Mouse (Mus musculus): ENCODE data around the gene Plcd1. TPM values are rescaled to one million over a fixed set of nuclear protein-coding genes. Genes with fewer than 3 reads are reported as not detected.
A peak's percentile ranks its signal among the peaks of the same experiment; 100 is the strongest.

Plcd1 gene
- polyA plus RNA-seq, 1 experiment from 2014 or later, result 0.85 TPM

- H3K9me3 ChIP-seq (ENCODE audit: low read length), result no peaks in the 10 kb centered on the region
- peaks cover 22% of the 10 kb centered on the region for H3K4me1 ChIP-seq (ENCODE audit: insufficient read depth)
- WGBS (ENCODE audit: insufficient replicate concordance), result 53% methylated on average over 2 of the region's 2 CpGs
- H3K9ac ChIP-seq (replicated peaks), result no peak overlapping the region
- DNase-seq (no peak), ATAC-seq (no peak)
- no peak overlapping the region for H3K4me2 ChIP-seq (ENCODE audit: low read depth, low read length)
- no peak overlapping the region for H3K27ac ChIP-seq (ENCODE audit: low read depth)
- H3K4me3 ChIP-seq (ENCODE audit: low read depth, low read length), result no peak overlapping the region
- no peak for TF ChIP-seq CTCF (IDR thresholded peaks at IDR 0.05; ENCODE audit: low read depth)
- TF ChIP-seq EP300 (IDR thresholded peaks at IDR 0.05; ENCODE audit: low read depth), result no peak
- no peaks in the 10 kb centered on the region for H3K36me3 ChIP-seq (replicated peaks; ENCODE audit: insufficient read depth, low read length)
- 0 out of 2 replicates have a peak, but pooled peaks cover 4% of the 10 kb centered on the region for H3K27me3 ChIP-seq (ENCODE audit: insufficient read depth, low read length)
Observed at GRCm38 (mm10) chr9:119051158-119051557, 42.1 kb downstream of the Plcd1 start.

GRCm38 (mm10) chr9:119048182-119048903 is 45.0 kb downstream of the Plcd1 start:
- WGBS (ENCODE audit: insufficient replicate concordance), result 62% methylated on average over 11 of the region's 11 CpGs

GRCm38 (mm10) chr9:119040101-119040775 is 53.1 kb downstream of the Plcd1 start:
- H3K4me2 ChIP-seq (ENCODE audit: low read depth, low read length), result no peak overlapping the region
- no peak overlapping the region for H3K9ac ChIP-seq (replicated peaks)
- no peaks in the 10 kb centered on the region for H3K9me3 ChIP-seq (ENCODE audit: low read length)
- H3K27ac ChIP-seq (ENCODE audit: low read depth), result no peak overlapping the region
- WGBS (ENCODE audit: insufficient replicate concordance), result 87% methylated on average over 15 of the region's 15 CpGs
- ATAC-seq (no peak), DNase-seq (no peak)
- no peak overlapping the region for H3K4me3 ChIP-seq (ENCODE audit: low read depth, low read length)
- H3K36me3 ChIP-seq (replicated peaks; ENCODE audit: insufficient read depth, low read length), result peaks cover 13% of the 10 kb centered on the region
- no peaks in the 10 kb centered on the region for H3K27me3 ChIP-seq (ENCODE audit: insufficient read depth, low read length)
- TF ChIP-seq CTCF (IDR thresholded peaks at IDR 0.05; ENCODE audit: low read depth) (no peak), EP300 (IDR thresholded peaks at IDR 0.05; ENCODE audit: low read depth) (no peak)
- H3K4me1 ChIP-seq (ENCODE audit: insufficient read depth), result no peaks in the 10 kb centered on the region

More at GRCm38 (mm10) chr9:119048182-119048903, 45.0 kb downstream of the Plcd1 start:
- Histone ChIP-seq H3K4me2 (ENCODE audit: low read depth, low read length) (no peak overlapping the region), H3K9me3 (ENCODE audit: low read length) (no peaks in the 10 kb centered on the region), H3K9ac (replicated peaks) (no peak overlapping the region), H3K27me3 (ENCODE audit: insufficient read depth, low read length) (0 out of 2 replicates have a peak, but pooled peaks cover 4% of the 10 kb centered on the region), H3K4me1 (ENCODE audit: insufficient read depth) (peaks cover 20% of the 10 kb centered on the region), H3K36me3 (replicated peaks; ENCODE audit: insufficient read depth, low read length) (no peaks in the 10 kb centered on the region), H3K4me3 (ENCODE audit: low read depth, low read length) (no peak overlapping the region), H3K27ac (ENCODE audit: low read depth) (no peak overlapping the region)
- no peak for ATAC-seq
- no peak for DNase-seq
- TF ChIP-seq EP300 (IDR thresholded peaks at IDR 0.05; ENCODE audit: low read depth) (no peak), CTCF (IDR thresholded peaks at IDR 0.05; ENCODE audit: low read depth) (no peak)

- 55% methylated on average over 3 of the region's 3 CpGs for WGBS (ENCODE audit: insufficient replicate concordance)
- Histone ChIP-seq H3K36me3 (replicated peaks; ENCODE audit: insufficient read depth, low read length) (peaks cover 15% of the 10 kb centered on the region), H3K4me2 (ENCODE audit: low read depth, low read length) (no peak overlapping the region), H3K4me3 (ENCODE audit: low read depth, low read length) (no peak overlapping the region), H3K9ac (replicated peaks) (no peak overlapping the region), H3K27me3 (ENCODE audit: insufficient read depth, low read length) (no peaks in the 10 kb centered on the region), H3K27ac (ENCODE audit: low read depth) (no peak overlapping the region), H3K4me1 (ENCODE audit: insufficient read depth) (no peaks in the 10 kb centered on the region), H3K9me3 (ENCODE audit: low read length) (no peaks in the 10 kb centered on the region)
- TF ChIP-seq EP300 (IDR thresholded peaks at IDR 0.05; ENCODE audit: low read depth) (no peak), CTCF (IDR thresholded peaks at IDR 0.05; ENCODE audit: low read depth) (no peak)
- no peak for ATAC-seq
- DNase-seq, result no peak
Observed at GRCm38 (mm10) chr9:119038574-119038973, 54.7 kb downstream of the Plcd1 start.

- no peak overlapping the region for H3K9ac ChIP-seq (replicated peaks)
- H3K27ac ChIP-seq (ENCODE audit: low read depth), result no peak overlapping the region
- no peak overlapping the region for H3K4me3 ChIP-seq (ENCODE audit: low read depth, low read length)
- TF ChIP-seq CTCF (IDR thresholded peaks at IDR 0.05; ENCODE audit: low read depth) (no peak), EP300 (IDR thresholded peaks at IDR 0.05; ENCODE audit: low read depth) (no peak)
- WGBS (ENCODE audit: insufficient replicate concordance), result 72% methylated on average over 15 of the region's 15 CpGs
- no peaks in the 10 kb centered on the region for H3K9me3 ChIP-seq (ENCODE audit: low read length)
- H3K27me3 ChIP-seq (ENCODE audit: insufficient read depth, low read length), result no peaks in the 10 kb centered on the region
- H3K4me2 ChIP-seq (ENCODE audit: low read depth, low read length), result no peak overlapping the region
- no peak for DNase-seq
- peaks cover 16% of the 10 kb centered on the region for H3K36me3 ChIP-seq (replicated peaks; ENCODE audit: insufficient read depth, low read length)
- H3K4me1 ChIP-seq (ENCODE audit: insufficient read depth), result no peaks in the 10 kb centered on the region
- no peak for ATAC-seq
Observed at GRCm38 (mm10) chr9:119037076-119037730, 56.1 kb downstream of the Plcd1 start.

- Histone ChIP-seq H3K36me3 (replicated peaks; ENCODE audit: insufficient read depth, low read length) (peaks cover 20% of the 10 kb centered on the region), H3K27me3 (ENCODE audit: insufficient read depth, low read length) (no peaks in the 10 kb centered on the region), H3K4me1 (ENCODE audit: insufficient read depth) (no peaks in the 10 kb centered on the region), H3K9me3 (ENCODE audit: low read length) (no peaks in the 10 kb centered on the region), H3K4me3 (ENCODE audit: low read depth, low read length) (no peak overlapping the region), H3K27ac (ENCODE audit: low read depth) (no peak overlapping the region), H3K9ac (replicated peaks) (no peak overlapping the region), H3K4me2 (ENCODE audit: low read depth, low read length) (no peak overlapping the region)
- DNase-seq, result peak; percentile 32
- ATAC-seq, result no peak
- TF ChIP-seq CTCF (IDR thresholded peaks at IDR 0.05; ENCODE audit: low read depth) (no peak), EP300 (IDR thresholded peaks at IDR 0.05; ENCODE audit: low read depth) (no peak)
- WGBS (ENCODE audit: insufficient replicate concordance), result 59% methylated on average over 7 of the region's 7 CpGs
Observed at GRCm38 (mm10) chr9:119035836-119036235, 57.5 kb downstream of the Plcd1 start.

Data from liver, postnatal 0 days (tissue).